Mouse (Mus musculus): Measurements from ENCODE around the gene Txnrd2.
A peak's percentile ranks its signal among the peaks of the same experiment; 100 is the strongest.

The Txnrd2 gene

DNA sequence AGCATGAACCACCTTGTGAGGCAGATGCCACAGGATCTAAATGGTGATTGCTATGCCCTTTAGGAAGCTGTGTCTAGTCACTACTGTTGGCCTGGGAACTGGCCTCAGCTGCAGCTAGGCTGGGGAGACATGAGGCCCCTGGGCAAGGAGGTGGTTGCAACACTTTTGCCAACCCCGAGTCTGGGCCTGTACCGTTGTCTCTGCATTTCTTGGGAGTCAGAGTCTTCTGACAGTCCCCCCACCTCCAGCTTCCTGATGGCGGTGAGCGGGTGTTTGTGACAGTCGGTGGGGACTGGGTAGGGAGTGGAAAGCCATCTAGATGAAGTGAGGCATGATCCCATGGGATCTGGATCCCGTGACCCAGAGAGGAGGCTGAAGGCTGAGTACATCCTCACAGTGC, 29.2 kb downstream of the Txnrd2 start:
- no peak for DNase-seq

DNA sequence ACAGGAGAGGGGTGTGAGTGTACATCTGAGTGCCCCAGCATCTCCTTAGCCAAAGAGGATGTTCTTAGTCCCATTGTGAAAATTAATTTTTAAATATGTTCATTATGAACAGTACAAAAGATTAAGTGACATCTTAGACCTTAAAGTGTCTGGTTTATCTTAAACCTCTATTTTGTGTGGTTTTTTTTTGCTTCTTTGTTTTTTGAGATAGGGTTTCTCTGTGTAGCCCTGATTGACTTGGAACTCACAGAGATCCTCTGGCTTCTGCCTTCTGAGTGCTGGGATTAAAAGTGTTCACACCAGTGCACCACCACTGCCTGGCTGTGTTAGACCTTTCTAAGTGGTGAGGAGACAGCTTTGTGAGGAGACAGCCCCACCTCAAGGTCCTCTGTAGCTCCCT, 32.5 kb downstream of the Txnrd2 start:
- DNase-seq = no peak

DNA sequence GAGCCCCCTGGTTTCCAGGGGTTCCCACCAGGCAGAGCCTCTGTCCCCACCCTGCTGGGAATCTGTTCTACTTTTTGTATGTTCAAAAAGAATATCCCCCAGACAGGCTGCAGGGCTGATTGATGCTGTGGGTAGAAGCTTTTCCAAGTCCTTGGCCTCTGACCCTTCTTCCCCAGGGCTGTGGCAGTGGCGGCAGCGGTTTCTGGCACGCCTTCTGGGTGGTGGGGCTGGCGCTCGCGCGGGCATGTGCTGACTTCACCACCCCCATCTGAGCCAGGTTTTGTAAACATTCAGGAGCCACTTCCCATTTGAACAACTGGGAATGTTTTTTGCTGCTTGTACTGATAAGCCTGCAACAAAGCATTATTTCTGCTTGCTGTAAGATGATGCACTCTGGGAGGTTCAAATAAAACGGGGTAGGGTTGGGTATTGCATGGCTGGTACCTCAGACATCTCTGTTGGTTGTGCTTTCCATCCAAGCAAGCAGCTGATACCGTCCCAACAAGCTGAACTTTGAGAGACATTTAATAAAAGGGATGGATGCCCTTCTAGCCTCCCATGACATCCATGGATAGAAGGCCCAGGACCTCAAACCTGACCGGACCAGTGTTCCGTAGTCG, 33.3 kb downstream of the Txnrd2 start:
- DNase-seq = peak; percentile 64 to 71

DNA sequence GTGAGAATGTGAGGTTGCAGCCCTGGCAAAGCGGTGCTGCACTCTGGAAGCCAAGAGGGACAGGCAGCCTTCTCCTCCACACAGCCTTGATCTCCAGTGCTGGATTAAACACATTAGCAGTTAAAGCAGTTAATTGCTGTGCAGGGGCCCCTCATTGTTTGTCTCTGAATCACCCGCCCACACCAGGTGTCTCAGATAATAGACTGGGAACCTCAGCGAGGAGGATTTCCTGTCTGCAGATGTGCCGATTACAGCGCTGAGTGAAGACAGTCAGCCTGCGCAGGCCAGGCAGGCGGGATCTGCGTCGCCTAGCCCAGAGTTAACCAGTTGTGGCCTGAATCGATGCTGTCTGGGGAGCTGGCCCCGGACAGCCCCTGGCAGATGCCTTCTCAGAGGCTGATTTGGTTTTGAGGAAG, 33.8 kb downstream of the Txnrd2 start:
- peak; percentile 79 to 85 for DNase-seq

- DNase-seq = peak in 1 of 2 experiments; percentile 25
Measured at GRCm38 (mm10) chr16:18460826-18461225, 34.6 kb downstream of the Txnrd2 start.

DNA sequence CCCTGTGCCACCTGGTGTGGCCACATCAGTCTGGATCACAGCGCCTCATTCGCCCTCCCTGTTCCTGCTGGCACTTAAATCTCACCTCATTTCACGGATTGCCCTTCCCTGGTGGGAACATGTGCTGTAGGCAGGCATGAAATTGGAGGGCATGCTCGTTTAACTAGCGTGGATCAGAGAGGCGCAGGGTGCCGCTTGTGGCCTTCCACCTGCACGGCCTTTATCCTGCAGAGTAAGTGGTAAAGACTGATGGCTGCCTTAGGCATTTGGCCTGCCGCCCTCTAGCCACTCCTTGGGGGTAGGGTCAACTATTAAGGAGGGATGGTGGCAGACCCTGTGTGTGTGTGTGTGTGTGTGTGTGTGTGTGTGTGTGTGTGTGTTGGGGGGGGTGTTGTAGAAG, 35.8 kb downstream of the Txnrd2 start:
- DNase-seq = peak in 1 of 2 experiments; percentile 42

- peak; percentile 41 to 51 for DNase-seq
Measured at GRCm38 (mm10) chr16:18462598-18462997, 36.4 kb downstream of the Txnrd2 start.

GRCm38 (mm10) chr16:18464271-18464670, 38.1 kb downstream of the Txnrd2 start:
- no peak for DNase-seq

- no peak for DNase-seq
Measured at GRCm38 (mm10) chr16:18470829-18471228, 44.6 kb downstream of the Txnrd2 start.

DNA sequence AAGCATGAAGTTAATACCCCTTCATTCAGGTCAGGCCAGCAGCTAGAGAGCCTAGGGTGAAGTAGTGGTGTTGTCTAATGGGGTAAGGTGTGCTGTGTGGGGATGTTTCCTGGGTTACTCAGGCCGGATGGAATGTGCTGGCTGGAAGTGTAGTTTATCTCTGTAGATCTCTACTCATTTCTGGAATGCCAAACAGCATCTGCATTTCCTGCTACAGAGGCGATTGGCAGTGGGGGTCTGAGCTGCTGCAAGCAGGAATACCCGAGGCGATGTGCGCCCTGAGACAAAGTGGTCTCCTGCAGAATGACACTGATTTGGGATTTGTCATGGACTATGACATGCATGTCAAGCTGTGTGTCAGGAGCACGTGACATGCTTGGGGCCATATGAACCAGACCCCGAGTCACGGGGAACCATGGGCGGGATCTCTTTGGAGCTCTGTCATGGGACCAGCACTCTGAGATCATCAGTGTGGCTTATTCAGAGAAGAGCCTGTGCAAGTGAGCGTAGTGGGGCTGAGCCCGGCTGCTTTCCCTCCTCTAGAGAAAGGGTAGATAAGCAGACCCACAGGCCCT, 45.3 kb downstream of the Txnrd2 start:
- no peak for DNase-seq

DNA sequence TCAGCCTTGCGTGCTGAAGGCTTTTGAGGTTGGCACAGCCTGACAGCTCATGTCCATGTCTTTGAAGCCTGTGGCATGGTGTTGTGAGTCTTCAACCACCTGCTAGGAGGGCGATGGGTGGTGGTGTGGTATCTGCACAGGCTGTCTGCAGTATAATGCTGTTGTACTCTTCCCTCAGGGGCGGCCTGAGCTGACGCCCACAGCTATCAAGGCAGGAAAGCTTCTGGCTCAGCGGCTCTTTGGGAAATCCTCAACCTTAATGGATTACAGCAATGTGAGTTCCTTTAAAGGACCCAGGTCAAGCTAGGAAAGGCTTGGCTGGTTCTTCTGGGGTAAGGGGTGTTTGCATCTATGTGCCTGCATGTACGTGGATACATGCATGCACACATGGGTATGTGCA, 45.8 kb downstream of the Txnrd2 start:
- DNase-seq = no peak

DNA sequence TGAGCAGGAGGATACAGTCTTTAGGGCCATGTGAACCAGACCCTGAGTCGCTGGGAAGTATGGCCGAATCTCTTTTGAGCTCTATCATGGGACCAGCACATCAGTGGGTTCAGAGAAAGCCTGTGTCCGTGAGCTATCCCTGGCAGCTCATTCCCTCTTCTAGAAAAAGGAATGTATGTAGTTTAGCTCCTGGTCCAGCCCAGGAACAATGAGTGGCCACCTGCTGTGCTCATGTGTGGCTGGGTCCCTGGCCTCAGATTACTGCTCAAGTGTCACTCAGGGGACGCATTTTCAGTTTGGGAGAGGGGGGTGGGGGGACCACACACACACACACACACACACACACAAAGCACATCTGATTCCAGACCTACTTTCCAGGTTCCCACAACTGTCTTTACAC, 46.2 kb downstream of the Txnrd2 start:
- DNase-seq = peak in 1 of 2 experiments; percentile 1

DNA sequence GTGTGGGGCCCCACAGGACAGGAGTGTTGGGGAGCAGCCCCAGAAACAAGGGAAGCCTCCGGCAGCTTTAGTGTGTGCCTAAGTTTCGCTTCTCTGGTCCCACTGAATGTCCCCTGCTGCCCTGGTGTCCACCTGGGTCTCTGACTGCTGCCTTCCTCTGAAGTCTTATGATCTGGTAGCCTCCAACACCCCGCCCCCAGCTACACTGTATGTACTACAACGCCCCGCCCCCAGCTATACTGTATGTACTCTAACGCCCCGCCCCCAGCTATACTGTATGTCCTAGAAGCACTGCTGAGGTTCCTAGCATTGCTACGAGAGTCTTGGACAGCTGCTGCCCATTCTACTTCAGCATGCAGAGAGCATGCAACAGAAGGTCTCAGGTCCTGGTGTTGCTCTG, 46.8 kb downstream of the Txnrd2 start:
- peak in 1 of 2 experiments; percentile 23 for DNase-seq

DNA sequence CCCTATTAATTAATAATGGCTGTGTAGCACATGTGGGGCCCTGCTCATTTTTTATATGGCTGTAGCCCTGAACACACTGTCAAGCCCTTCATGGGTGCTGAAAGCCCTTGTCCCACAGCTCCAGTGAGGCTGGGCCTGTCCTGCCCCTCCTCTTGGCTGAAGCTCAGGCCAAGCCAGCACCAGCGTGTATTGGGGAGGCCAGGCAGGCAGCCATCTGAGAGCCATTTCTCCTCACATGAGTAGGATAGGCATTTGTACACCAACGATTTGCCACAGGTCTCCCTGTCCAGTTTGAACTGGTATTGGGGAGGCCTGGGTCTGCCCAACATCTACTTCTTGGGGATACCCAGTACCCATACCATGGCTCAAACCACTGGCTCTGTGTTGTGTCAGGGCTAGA, 47.8 kb downstream of the Txnrd2 start:
- peak in 1 of 2 experiments; percentile 5 for DNase-seq

- DNase-seq = peak in 1 of 2 experiments; percentile 4
Measured at GRCm38 (mm10) chr16:18477996-18478395, 51.8 kb downstream of the Txnrd2 start.

DNA sequence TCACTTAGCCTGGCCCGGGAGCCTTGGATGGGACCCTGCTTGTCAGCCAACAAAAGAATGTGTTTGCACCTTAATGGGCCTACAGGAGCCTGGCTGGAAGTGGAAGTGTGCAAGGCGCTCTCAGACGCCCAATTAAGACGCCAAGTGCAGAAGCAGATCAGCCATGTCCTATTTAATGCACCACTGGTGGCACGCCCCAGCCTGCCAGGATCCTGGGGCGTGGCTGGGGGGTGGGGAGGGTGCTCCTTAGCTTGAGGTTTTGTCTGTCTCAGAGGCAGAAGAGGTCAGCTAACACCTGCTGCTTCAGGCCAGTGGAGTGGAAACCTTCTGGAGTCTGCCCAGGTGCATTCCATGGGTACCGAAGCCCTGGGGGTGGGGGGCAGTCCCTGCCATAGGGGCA, 53.5 kb downstream of the Txnrd2 start:
- DNase-seq = peak in 1 of 2 experiments; percentile 17

- peak in 1 of 2 experiments; percentile 45 for DNase-seq
Measured at GRCm38 (mm10) chr16:18480933-18481485, 54.8 kb downstream of the Txnrd2 start.

GRCm38 (mm10) chr16:18482431-18482830, 56.2 kb downstream of the Txnrd2 start:
- DNase-seq = peak in 1 of 2 experiments; percentile 1

GRCm38 (mm10) chr16:18483839-18484238, 57.7 kb downstream of the Txnrd2 start:
- DNase-seq = peak in 1 of 2 experiments; percentile 1

GRCm38 (mm10) chr16:18484386-18484785, 58.2 kb downstream of the Txnrd2 start:
- peak in 1 of 2 experiments; percentile 0 for DNase-seq

- peak in 1 of 2 experiments; percentile 1 for DNase-seq
Measured at GRCm38 (mm10) chr16:18484794-18485435, 58.7 kb downstream of the Txnrd2 start.

DNA sequence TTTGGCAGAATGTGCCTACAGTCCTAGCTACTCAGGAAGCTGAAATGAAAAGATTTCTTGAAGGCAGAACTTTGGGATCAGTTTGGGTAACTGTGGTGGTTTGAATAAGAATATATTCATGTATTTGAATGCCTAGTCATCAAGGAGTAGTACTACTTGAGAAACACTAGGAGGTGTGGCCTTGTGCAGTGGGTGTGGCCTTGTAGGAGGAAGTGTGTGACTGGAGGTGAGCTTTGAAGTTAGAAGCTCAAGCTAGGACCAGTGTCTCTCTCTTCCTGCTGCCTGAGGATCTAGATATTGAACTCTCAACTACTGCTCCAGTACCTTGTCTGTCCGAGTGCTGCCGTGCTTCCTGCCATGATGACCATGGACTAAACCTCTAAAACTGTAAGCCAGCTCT, 59.9 kb downstream of the Txnrd2 start:
- peak in 1 of 2 experiments; percentile 5 for DNase-seq

GRCm38 (mm10) chr16:18490281-18490680, 64.1 kb downstream of the Txnrd2 start:
- DNase-seq = no peak

DNA sequence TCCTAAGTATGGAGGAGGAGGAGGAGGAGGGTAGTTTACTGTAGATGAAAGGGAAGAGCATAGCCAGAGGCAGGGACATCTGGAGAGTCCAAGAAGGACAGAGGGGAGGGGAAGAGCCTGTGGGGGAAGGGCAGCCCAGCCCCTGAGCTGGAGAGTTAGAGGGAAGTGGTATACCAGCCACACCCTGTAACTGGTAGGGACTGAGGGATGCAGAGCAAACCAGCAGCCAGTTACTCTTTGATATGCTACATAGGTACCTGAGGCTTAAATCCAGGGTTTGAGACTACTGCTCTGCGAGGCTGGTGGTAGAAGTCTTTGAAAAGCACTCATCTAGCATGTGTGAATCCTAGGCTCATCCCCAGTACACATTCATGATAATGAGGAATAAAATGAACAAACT, 64.7 kb downstream of the Txnrd2 start:
- DNase-seq = no peak
